Mouse (Mus musculus) gastrocnemius, adult 18-20 months (tissue): ENCODE measurements around the gene Mog. TPM values are rescaled to one million over a fixed set of nuclear protein-coding genes. Genes with fewer than 3 reads are reported as not detected.

ENCODE experiments used
- DNase-seq: peaks from one replicate; pipeline ENCODE4 v3.0.0; 2021; ENCODE audit warnings: low spot score
- long read RNA-seq, 2 experiments: library from polyadenylated mRNA; stranded (forward); transcript quantifications; one replicate each; pipeline ENCODE4 v2.0.0; 2021
- total RNA-seq, 2 experiments: library from RNA; stranded (reverse); gene quantifications; 2 replicates each; pipeline ENCODE4 v1.2.3; 2021

The Mog gene
- total RNA-seq = not detected
- long read RNA-seq, experiment 1 = 0 reads
- long read RNA-seq, experiment 2 = 0 reads

DNA sequence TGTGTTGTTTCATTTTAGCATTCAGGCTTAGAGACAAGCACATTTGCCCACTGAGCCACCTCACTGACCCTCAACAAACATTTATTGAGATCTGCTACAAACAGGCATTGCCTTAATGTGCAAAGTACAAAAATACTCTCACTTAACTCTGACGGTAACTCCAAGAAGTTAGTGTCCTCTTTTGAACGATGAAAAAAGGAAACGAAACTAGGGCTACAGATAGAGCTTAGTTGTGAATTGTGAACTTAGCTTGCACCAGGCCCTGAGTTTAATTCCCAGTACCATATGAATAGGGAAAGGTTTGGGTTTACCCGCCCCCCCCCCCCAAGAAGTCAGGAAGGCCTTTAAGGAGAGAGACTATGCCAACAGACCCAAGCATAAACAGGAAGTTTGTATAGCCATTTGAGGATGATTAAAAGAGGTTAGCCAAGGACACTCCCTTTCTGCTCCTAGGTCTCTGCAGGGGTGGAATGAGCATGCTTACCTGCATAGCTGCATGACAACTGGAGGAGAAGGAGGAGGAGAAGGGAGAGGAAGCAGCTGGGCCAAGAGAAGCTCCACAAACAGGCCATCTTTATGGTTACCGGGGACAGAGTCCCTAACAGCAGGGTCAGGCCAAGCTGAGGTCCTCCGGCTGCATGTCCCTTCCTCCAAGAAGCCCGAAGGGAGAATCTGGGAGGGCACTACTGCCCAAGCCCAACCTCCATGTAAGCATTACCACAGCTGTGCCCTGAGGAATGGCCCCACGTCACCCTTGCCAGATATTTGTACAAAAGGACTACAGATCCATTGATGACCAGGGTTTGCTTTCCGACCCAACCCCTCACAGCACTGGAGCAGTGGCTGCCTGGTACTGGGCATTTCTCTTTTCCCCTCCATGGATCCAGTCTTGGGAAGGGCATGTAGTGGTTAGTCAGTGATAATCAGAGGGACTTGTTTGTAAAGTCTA, at the start of gene Mog:
Gene Mog, minus strand, starts transcription at position 771 of the 949 bp plus-strand sequence.
- no peak for DNase-seq

DNA sequence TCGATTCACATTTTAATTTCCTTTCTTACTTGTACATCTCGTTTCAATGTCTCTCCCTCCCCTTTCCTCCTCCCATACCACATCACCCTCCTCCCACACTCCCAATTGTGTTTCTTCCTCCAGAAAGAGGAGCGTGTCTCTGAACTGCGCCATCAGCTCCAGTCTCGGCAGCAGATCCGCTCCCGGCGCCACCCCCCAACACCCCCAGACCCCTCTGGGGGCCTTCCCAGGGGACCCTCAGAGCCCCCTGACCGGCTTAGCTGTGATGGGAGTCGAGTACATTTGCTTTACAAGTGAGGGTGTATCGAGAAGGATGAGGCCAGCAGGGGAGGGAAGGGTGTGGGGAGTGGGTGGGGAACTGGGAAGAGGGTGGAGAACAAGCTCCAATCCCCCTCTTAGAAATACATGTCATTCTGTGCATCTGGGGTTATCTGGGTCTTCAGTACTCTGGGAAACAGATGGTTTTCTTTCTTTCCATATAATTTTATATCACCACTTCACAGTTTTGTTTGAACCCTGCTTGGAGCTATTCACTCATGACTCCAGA, 49.6 kb upstream of the Mog start:
- DNase-seq = no peak

DNA sequence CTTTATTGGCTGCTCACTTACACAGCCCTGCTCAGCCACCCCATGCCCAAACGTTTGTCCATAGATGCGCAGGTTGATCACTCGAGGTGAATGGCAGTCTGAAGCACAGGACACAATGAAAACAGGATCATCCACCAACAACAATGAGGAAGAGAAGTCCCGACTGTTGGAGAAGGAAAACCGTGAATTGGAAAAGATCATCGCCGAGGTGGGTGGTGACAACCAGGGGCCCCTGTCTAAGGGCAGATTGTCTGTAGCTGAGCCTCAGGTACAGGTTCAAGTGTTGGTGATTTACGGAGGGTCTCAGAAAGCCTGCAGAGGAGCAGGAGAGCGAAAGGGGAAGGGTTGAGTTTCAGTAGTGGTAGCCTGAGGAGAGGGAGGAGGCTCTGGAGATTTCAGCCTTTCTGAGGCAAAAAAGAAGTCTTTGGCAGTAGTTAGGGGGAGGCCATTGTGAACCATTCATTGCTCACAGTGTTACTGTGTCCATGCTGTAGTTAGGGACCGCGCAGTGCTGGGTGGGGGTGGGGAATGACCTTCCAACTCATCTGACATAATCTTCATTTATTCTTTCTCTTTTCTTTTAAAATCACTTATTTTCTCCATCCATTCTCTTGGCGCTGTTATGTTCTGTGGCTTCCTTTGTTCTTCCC, 49.0 kb upstream of the Mog start:
- no peak for DNase-seq

DNA sequence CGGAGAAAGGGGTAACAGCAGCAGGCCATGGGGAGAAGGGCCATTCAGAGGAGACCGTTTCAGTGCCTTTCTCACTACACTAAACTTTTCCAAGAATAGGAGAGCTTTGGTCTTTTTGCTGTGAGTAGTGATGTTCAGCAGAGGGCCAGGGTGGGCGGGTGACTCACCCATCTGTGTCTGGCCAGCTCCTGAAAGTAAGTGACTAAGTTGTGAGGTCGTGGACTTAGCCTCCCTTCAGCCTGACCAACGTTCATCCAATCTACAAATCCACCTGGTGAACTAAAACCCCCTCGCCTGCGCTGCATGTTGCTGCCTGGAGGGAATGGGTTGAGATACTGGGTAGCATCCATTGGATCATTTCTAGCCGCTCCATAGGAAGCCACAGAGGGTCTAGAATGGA, 46.9 kb upstream of the Mog start:
- DNase-seq = no peak

DNA sequence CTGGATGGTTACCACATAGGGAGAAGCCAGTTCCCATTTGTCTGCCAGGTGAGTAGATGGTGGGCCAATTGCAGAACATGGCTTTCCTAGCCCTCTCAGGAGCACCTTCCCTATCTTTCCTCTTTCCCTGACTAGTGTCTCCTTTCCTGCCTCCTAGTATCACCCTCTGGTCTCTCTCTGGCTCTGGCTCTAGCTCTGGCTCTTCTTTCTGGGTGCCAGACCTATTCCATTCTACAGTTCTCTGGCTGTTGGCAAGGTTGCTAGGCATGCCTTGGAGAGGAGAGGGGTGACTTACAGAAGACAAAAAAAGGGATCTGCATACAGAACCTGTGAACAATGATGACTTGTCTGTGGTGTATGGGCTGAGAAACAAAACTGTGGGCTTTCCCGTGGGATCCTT, 44.7 kb upstream of the Mog start:
- DNase-seq = no peak

DNA sequence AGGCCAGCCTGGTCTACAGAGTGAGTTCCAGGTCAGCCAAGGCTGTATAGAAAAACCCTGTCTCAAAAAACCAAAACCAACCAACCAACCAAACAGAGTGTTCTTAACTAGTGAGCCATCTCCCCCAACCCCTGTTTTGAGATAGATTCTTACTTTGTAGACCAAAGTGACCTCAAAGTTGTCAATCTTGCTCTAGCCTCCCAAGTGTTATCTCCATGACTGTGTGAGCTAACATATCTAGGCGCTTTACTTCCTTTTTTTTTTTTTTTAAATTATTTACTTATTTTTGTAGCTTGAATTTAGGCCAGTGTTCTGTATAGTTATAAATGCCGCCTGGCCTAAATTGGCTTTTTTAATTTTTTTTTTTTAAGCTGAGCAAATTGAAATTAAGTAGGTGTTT, 42.8 kb upstream of the Mog start:
- no peak for DNase-seq

DNA sequence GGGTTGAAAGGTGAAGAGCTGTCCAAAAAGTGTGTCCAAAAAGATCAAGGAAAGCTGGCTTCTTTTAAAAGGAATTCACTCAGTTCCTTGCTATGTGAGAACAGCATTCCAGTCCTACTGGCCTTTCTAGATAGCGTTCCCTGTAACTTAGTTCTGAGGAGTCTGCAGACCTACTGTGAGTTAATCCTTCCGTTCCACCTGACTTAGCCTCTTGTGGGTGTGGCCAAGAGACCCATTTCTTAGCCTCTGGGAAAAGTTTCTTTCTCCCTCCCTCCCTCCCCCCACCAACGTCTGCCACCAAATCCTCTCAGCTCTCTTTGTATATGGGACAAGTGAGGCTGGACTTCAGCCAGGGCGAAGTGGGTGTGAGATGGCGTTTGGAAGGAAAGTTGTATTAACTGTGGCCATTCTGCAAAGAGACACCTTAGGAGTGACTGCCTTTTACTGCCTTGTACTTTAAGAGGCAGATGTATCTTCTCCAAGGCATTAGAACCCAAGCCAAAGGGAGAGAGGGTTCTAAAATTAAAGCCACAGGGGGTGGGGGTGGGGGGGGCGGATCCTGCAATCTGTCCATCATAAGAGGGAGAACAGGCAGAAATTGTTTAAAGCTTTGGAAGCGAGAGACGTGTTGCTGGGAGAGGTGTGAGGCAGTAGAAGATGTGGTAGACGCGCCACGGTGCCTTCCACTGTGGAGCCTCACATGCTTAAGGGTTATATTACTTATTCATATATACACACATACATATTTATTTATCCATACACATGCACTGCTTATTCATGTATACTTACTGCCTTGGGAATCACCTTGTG, 40.7 kb upstream of the Mog start:
- DNase-seq = no peak

DNA sequence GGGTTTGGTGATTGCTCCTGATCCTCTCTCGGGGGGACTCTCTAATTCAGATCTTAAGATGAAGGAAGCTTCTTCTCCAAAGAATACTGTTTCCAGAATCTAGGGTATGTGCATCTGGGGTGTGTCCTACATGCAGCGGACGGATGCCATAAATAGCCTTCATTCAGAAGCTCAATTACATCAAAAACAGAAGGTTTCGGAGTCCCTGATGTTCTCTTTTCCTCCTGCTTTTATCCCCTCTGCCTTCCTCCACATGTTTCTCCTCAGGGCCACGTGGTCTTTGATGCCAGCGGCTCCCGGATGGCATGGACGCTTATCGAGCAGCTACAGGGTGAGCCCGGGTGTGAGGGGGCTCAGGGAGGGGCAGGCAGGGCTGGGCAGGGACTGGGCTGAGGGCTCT, 39.9 kb upstream of the Mog start:
- DNase-seq = no peak

DNA sequence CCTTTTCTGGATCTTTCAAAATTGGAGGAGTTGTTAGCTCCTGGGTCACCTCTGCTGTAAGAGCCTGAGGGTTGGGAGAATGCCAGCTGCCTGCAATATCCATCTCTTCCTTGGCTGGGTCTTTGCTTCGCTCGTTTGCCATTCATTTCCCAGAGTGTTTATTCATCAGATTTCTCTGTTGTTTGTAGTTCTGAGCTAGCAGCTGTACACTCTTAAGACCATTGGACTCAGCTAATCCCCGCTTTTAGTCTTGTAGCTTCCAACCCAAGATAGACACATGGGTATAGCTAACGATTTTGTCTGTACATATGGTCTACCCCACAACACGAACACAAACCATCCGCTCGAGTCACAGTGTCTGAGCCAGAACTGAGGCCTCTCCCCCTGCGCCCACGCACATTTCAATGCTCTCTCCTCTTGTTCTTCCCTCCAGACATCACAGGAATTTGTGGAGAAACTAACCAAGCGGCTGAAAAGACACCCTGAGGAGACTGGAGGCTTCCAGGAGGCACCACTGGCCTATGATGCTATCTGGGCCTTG, 39.0 kb upstream of the Mog start:
- no peak for DNase-seq

DNA sequence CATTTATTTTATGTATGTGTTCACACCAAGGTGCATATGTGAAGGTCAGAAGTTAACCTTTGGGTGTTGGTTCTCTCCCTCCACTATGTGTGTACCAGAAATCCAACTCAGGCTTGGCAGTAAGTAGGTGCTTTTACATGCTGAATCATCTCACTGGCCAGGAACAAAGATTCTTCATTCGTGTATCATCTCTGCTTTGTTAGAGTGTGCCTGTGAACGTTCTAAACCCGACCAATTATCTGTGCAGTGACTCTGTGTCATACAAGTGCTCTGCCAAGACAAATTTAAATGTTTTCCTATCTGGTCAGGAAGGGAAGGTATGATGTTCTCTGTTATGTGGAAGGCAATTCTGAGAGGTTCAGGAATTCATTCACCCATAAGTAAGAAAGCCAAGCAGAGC, 38.2 kb upstream of the Mog start:
- no peak for DNase-seq

DNA sequence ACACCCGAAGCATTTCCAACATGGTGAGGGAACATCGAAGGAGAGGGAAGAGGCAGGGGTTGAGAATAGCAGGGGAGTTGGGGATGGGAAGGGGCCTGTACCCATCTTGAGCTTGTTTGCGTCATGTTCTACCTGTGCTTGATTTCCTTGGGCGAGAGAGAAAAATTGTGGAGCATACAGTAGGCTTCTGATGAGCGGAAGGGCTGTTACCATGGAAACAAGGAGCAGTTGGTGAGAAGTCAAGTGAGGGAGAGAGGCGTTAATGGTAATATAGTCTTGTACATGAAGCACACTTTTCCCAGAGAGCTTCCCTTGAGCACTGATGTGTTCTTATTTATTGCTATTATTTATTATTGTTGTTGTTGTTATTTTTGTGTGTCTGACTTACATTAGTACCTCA, 33.8 kb upstream of the Mog start:
- no peak for DNase-seq

DNA sequence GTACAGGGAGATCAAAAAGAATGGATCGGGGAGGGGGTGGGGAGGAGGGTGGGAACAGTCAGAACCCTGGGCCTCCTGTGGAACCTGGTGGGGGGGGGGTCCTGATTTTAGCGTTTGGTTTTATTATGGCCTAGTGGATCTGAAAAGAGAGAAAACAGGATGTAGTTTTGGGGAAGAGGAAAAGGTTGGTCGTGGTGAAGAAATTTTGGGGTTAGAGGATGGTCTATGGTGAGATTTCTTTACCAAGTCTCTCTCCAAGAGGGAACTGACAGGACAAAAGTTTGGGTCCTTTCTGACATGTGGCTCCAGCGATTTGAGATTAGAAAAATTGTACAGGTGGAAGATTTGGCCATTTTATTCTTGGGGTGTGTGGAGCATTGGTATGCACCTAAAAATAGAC, 28.5 kb upstream of the Mog start:
- no peak for DNase-seq

DNA sequence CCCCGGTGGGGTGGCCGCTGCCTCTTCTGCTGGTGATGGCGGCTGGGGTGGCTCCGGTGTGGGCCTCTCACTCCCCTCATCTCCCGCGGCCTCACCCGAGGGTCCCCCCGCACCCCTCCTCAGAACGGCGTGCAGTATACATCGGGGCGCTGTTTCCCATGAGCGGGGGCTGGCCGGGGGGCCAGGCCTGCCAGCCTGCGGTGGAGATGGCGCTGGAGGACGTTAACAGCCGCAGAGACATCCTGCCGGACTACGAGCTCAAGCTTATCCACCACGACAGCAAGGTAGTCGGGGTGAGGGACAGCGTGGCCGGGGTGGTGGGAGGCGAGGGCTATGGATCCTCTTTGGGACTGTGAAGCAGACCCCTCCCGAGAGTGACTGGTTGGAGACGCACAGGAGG, 27.7 kb upstream of the Mog start:
- DNase-seq = no peak

DNA sequence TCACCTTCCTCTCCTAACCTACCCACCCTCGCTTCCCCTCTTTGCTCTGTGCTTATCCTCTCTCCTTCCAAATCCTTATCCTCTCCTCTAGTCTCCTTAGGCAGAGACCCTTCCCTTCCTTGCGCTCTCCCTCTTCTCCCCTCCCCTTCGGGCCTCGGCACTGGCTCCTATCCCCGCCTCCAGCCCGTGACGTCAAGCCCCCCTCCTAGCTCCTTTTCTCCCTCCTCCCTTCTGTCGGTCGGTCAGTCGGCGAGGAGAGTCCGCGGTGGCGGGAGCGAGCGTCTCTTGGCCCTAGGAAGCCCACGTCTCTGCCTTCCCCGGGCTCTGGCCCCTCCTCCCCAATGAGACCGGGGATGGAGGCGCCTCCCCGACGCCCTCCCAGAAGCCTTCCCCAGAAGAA, 27.2 kb upstream of the Mog start:
- DNase-seq = peak; percentile 79

DNA sequence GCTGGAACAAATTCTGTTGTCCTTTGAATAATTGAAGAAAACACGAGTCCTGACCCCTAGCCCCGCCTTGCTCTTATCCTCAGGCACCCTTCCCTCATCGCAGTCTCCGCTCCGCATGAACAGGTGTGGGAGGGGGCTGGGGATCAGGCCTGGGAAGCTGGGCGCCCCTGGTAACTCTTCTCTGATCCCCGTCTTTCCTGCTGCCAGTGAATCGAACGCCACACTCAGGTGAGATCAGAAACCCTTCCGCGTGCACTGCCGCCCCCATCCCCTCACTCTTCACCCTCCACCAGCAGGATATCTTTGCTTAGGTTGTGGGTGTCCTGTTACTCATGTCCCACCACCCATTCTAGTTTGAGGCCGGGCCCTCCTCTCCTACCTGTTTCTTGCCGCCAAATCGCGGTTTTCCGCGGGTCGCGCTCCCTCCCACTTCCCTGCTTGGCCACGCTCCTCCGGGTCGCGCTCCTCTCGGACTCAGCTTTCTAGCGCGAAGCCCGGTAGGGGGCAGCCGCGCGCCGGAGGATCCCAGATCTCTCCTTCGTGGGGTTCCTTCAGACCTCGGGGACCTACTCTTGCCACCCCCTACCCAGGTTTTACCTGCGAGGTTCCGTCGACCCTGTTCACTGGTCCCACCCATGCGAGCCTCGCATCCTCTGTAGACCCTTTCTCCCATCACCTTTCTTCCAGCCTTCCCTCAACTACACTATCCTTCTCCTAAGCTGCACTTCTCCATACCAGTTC, 26.5 kb upstream of the Mog start:
- DNase-seq = peak; percentile 40

DNA sequence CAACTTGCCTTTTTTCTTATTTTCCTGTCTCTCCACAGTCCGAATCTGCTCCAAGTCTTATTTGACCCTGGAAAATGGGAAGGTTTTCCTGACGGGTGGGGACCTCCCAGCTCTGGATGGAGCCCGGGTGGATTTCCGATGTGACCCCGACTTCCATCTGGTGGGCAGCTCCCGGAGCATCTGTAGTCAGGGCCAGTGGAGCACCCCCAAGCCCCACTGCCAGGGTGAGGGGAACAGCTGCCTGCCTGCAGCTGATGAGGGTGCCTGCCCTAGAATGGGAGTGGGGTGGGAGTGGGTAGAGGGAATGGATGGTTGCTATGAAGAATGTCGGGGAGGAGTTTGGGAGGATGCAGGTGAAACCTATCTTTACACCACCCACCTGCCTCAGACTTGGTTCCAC, 25.2 kb upstream of the Mog start:
- DNase-seq = no peak

DNA sequence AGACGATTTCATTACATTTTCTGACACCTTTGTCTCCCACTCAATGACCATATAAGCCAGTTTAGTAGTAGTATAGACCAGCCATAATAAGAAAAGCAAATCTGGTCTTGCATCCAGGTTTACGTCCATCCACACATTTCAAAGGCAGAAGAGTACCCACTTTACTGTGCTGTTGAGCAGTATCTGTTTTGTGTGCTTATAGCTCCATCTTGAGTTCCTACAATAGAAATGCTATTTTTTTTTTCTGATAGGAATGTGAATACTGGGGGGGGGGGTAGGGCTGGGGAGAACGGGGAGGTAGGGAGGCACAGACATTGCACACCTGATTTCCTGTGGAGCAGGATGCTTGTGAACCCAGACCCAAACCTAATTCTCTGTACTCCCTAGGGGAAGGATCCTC, 24.8 kb upstream of the Mog start:
- no peak for DNase-seq

DNA sequence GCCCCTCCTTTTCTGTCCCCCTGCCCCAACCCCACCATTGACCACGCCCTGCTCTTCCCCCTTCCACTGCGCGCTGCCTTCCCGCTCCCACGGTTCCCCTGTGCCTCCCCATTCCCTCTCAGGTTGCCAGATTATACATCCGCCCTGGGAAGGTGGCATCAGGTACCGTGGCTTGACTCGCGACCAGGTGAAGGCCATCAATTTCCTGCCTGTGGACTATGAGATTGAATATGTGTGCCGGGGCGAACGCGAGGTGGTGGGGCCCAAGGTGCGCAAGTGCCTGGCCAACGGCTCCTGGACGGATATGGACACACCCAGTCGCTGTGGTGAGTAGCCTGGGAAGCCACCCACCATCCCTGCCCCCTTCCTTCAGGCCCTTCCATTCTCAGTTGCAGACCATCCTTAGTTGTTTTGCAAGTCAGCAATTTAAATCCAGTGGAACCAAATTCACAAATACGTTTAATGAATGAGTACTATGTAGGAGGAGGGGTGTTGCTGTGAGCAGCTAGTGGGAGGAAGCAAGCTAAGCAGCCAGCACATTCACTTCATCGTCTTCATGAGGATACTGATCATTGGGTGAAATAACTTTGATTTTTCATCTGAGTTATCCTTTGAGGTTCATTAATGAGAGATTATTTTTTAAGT, 24.3 kb upstream of the Mog start:
- no peak for DNase-seq

DNA sequence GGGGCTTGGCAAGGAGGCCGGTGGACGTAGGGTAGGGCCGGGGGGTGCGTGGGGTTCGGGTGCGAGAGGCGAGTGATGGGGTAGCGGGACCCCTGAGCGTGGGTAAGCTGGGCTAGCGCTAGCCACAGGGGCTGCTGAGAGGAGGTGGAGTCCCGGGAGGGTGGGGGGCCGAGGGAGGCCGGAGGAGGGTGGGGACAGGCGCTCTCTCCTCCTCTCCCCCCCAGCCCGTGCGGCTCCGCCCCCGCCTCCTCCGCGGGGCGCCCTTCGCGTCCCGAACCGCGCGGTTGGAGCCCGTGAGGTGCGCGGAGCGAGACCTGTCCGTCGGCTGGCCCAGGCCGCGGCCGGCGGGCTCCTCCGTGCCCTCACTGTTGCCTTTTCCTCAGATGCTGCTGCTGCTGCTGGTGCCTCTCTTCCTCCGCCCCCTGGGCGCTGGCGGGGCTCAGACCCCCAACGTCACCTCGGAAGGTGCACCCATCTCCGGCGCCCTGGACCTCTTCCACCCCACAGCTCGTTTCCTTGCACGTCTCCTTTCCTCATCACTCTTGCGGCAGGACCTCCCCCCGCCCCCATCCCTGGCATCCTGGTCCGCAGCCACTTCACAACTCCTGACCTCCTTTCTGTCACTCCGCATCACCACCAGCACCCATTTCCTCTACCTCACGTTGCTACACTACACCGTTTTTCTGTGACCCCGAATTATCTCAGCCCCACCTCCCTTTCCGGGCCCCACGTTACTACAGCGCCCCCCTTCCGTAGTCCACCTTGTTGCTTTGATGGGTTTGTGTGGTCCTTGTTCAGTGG, 23.3 kb upstream of the Mog start:
- peak; percentile 33 for DNase-seq
